Mouse (Mus musculus) hindbrain, embryonic 15.5 days (tissue): ENCODE results near the gene Tpst1. TPM values are rescaled to one million over a fixed set of nuclear protein-coding genes. Genes with fewer than 3 reads are reported as not detected.

Source experiments
- ATAC-seq: fragments of 200-750 bp; cut with Nextera tagmentation; 2 replicates; pipeline ENCODE4 v1.8.0; 2017; ENCODE audit warnings: low read depth, moderate number of reproducible peaks, moderate TSS enrichment; ENCODE audit not compliant: low FRiP score
- H3K27ac ChIP-seq: fragments of 300-500 bp; sonication (generic); replicated peaks from 2 replicates; pipeline ENCODE4 v1.5.1; 2015; ENCODE audit warnings: mild to moderate bottlenecking, inconsistent platforms
- H3K27me3 ChIP-seq: fragments of 300-500 bp; sonication (generic); 2 replicates; pipeline ENCODE4 v1.6.1; 2015; ENCODE audit warnings: control low read depth, inconsistent platforms
- H3K36me3 ChIP-seq: fragments of 300-500 bp; sonication (generic); 2 replicates; pipeline ENCODE4 v1.6.1; 2015; ENCODE audit warnings: control low read depth, inconsistent platforms
- H3K4me1 ChIP-seq: fragments of 300-500 bp; sonication (generic); replicated peaks from 2 replicates; pipeline ENCODE4 v1.6.1; 2015; ENCODE audit warnings: control low read depth, inconsistent platforms
- H3K4me2 ChIP-seq: fragments of 300-500 bp; sonication (generic); 2 replicates; pipeline ENCODE4 v1.6.1; 2015; ENCODE audit warnings: moderate library complexity, mild to moderate bottlenecking, inconsistent platforms
- H3K4me3 ChIP-seq: fragments of 300-500 bp; sonication (generic); 2 replicates; pipeline ENCODE4 v1.5.1; 2015; ENCODE audit warnings: mild to moderate bottlenecking, inconsistent platforms
- H3K9ac ChIP-seq: fragments of 300-500 bp; sonication (generic); 2 replicates; pipeline ENCODE4 v1.6.1; 2015; ENCODE audit warnings: inconsistent platforms
- H3K9me3 ChIP-seq: fragments of 300-500 bp; sonication (generic); 2 replicates; pipeline ENCODE4 v1.6.1; 2016; ENCODE audit warnings: control low read depth, inconsistent platforms
- WGBS: fragments of 180-500 bp; shearing (Covaris S2); methylation state at CpG from one replicate; pipeline ENCODE4 v1.1.7; 2015; 5-methylcytosine and 5-hydroxymethylcytosine counted together
- polyA plus RNA-seq: library from polyadenylated mRNA; unstranded; fragments of >200 nt; fragmentation: Nextera tagmentation; extraction: Ambion mirVana; gene quantifications from 2 replicates; pipeline ENCODE4 v1.2.1, GENCODE M21; 2015

Tpst1 gene
- polyA plus RNA-seq, 1 experiment from 2014 or later, result 59.8 TPM

DNA sequence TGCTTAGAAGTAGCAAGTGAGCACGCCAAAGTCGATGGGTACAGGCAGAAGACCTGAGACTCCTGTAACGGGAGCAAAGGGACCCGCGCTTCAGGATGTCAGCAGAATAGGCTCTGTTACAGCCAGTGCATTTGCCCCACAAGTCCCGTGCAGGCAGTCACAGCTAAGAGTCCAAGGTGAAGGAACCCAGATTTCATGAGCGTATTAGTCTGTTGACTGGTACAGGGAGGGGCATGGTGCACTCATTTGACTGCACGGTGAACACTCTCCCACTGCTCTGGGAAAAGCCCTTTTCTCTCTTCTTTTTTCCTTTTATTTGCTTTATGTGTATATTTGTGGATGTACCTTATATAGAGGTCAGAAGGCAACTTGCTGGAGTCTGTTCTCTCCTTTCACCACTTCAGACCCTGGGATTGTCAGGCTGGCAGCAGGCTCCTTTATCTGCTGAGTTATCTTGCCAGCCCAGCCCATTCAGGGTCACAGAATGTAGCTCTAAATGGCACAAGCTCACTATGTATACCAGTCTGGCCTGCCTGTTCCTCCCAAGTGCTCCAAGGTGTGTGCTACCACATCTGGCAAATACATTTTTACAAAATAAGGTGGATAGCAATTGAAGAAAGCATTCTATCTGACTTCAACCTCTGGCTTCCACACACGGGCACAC is 111.2 kb downstream of the Tpst1 start:
- Histone ChIP-seq H3K36me3 (0 out of 2 replicates have a peak, but pooled peaks cover 8% of the 10 kb centered on the region), H3K4me3 (no peak overlapping the region), H3K27ac (no peak overlapping the region), H3K27me3 (no peaks in the 10 kb centered on the region), H3K9me3 (no peaks in the 10 kb centered on the region), H3K4me1 (peaks cover 6% of the 10 kb centered on the region), H3K4me2 (no peak overlapping the region), H3K9ac (no peak overlapping the region)
- 91% methylated on average over 9 of the region's 9 CpGs for WGBS
- no peak for ATAC-seq

DNA sequence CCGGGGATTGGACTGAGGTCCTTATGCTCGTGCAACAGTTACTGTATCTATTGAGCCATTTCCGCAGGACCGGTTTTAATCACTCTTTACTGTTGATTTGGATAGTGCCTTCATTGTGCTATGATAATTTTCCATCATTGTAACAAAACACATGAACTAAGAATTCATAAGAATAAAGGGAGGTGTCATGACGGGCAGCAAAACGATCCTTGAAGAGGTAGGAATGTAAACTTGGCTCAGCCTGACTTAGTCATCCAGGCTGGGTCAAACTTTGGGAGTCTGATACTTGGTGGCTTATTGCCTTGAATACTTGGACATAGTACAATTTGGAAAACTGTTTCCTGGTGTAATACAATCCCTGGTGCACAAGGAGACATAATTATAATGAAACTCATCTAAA is 112.2 kb downstream of the Tpst1 start:
- Histone ChIP-seq H3K9me3 (no peaks in the 10 kb centered on the region), H3K36me3 (peaks cover 18% of the 10 kb centered on the region), H3K4me2 (no peak overlapping the region), H3K9ac (no peak overlapping the region), H3K4me1 (peaks cover 6% of the 10 kb centered on the region), H3K27me3 (no peaks in the 10 kb centered on the region), H3K4me3 (no peak overlapping the region), H3K27ac (no peak overlapping the region)
- ATAC-seq, result no peak
- WGBS, result 88% methylated on average over 6 of the region's 6 CpGs

Other genes starting within 250 kb of the Tpst1 start
- 29.1 and 32.7 TPM in 2 replicates for gene Sumf2, start 226.3 kb upstream of the Tpst1 start, polyA plus RNA-seq
- 711 and 732 TPM in 2 replicates for gene Chchd2, start 185.9 kb upstream of the Tpst1 start, polyA plus RNA-seq
- gene Zbed5, start 177.6 kb upstream of the Tpst1 start, polyA plus RNA-seq, result 13.6 and 14.2 TPM in 2 replicates
- gene Phkg1, start 174.8 kb upstream of the Tpst1 start, polyA plus RNA-seq, result 0.69 and 0.79 TPM in 2 replicates
- 4.8 and 5.0 TPM in 2 replicates for gene Nupr1l, start 164.8 kb upstream of the Tpst1 start, polyA plus RNA-seq
- gene Vkorc1l1, start 131.4 kb upstream of the Tpst1 start, polyA plus RNA-seq, result 31.3 and 33.4 TPM in 2 replicates
- 31.9 and 33.9 TPM in 2 replicates for gene Gusb, start 70.3 kb upstream of the Tpst1 start, polyA plus RNA-seq
- 37.4 and 39.5 TPM in 2 replicates for gene Asl, start 44.1 kb upstream of the Tpst1 start, polyA plus RNA-seq
- 82.2 and 83.2 TPM in 2 replicates for gene Crcp, start 44.0 kb upstream of the Tpst1 start, polyA plus RNA-seq
- gene Kctd7, start 71.5 kb downstream of the Tpst1 start, polyA plus RNA-seq, result 17.7 and 18.1 TPM in 2 replicates
- gene Rabgef1, start 98.5 kb downstream of the Tpst1 start, polyA plus RNA-seq, result 39.8 and 40.6 TPM in 2 replicates
- gene Tmem248, start 143.8 kb downstream of the Tpst1 start, polyA plus RNA-seq, result 23.6 and 26.2 TPM in 2 replicates
- gene Sbds, start 182.2 kb downstream of the Tpst1 start, polyA plus RNA-seq, result 56.2 and 56.7 TPM in 2 replicates
- 21.9 and 22.3 TPM in 2 replicates for gene Tyw1, start 182.3 kb downstream of the Tpst1 start, polyA plus RNA-seq